Mouse (Mus musculus) left cerebral cortex, adult 2 months (tissue): ENCODE results near the gene Twsg1. TPM values are rescaled to one million over a fixed set of nuclear protein-coding genes. Genes with fewer than 3 reads are reported as not detected.
A peak's percentile ranks its signal among the peaks of the same experiment; 100 is the strongest.

ENCODE experiments used
- DNase-seq, 2 experiments: peaks; one replicate each; pipeline ENCODE4 v3.0.0; 2021 to 2022; ENCODE audit warnings: low spot score in 2 of 2, mixed read lengths in 1 of 2; ENCODE audit errors: extremely low spot score in 1 of 2
- H3K27ac ChIP-seq: fragments of 200-600 bp; 2 replicates; pipeline ENCODE4 v1.8.1; 2022
- H3K4me3 ChIP-seq: fragments of 200-600 bp; 2 replicates; pipeline ENCODE4 v1.8.1; 2022
- CTCF ChIP-seq: fragments of 200-600 bp; IDR thresholded peaks from 2 replicates; pipeline ENCODE4 v1.8.1; 2022; ENCODE audit warnings: antibody characterized with exemption, mild to moderate bottlenecking, moderate library complexity
- intact Hi-C: fragments of 180-260 bp; cut with DNase I; formaldehyde crosslinking; loops from one replicate; pipeline ENCODE4 v1.15.1; 2025
- total RNA-seq, 2 experiments: library from RNA; stranded (reverse); gene quantifications; 2 replicates each; pipeline ENCODE4 v1.2.3; 2021

Gene Twsg1
- total RNA-seq, 2 experiments from 2014 or later: 22.8 to 27.3 TPM

DNA sequence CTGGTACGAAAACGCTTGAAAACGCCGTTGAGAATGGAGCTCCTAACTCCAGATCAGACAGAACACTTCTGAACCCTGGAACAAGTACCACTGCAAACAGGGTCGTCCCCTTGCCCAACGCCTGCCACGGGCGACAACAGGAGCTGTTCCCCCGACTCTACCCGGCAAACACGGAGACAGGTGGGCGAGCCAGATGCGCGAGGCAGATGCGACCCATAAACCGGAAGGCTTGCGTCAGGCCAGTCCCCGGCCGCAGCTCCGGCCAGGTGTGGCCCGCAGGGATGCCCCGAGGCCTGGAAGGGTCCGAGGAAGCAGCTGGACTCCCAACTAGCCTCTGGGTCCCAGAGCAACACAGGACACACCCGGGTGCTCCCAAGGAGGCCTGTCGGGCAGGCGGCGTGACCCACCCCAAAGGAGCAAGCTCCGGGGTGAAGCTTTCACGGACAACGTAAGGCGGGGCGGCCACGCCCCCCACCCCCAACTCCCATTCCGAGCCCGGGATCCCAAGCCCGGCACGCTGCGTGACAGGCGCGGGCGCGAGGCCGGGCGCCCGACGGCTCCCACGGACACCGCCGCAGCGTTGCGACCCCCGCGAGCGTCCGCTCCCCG is 66.9 kb downstream of the Twsg1 start:
- TF ChIP-seq CTCF: no peak
- peak; percentile 37 to 55 for DNase-seq
- peak overlapping the region; percentile 88 for H3K27ac ChIP-seq
- intact Hi-C loops: loop anchor here (2.0 kb wide), 1 partner anchor 67 kb away; the partner anchor contains the start of gene Twsg1
- peak overlapping the region; percentile 91 for H3K4me3 ChIP-seq

DNA sequence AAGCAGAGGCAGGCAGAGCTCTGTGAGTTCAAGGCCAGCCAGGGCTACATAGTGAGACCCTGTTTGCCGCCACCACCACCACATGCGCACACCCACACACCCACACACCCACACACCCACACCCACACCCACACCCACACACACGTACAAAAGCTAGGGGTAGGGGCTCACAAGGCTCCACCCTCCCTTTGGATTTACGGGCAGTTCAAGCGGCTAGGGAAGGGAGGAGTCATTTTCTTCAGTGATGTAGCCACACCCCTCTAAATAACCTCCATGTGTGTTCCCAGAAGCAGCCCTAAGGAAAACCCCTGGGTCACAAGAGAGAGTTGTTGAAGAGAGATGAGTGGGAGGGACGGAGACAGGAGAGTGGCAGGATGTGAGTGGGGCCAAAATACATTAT is 74.0 kb downstream of the Twsg1 start:
- intact Hi-C loops: no loop called here
- H3K4me3 ChIP-seq: no peak overlapping the region
- no peak for DNase-seq

DNA sequence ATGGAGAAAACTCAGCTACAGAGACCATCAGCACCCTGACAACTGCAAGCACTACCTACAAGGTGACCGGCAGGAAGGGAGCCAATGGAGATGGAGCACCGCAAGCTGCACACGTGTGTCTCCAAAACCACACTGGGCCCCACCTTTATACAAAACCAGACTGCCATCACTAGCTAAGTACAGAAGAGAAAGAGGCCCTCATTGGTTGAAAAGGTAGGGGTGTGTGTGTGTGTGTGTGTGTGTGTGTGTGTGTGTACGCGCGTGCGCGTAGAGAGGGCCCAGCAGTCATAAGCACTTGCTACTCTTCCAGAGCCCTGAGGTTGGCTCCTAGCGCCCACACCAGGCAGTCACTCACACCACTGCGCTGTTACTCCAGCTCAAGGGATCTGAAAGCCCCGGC is 77.2 kb downstream of the Twsg1 start:
- Histone ChIP-seq H3K4me3 (no peak overlapping the region), H3K27ac (no peak overlapping the region)
- TF ChIP-seq CTCF: no peak
- DNase-seq: no peak
- intact Hi-C loops: loop anchor here (5.0 kb wide), 1 partner anchor 233 kb away; no protein-coding TSS in a partner anchor

More for the DNA sequence above, 74.0 kb downstream of the Twsg1 start:
- no peak for TF ChIP-seq CTCF
- H3K27ac ChIP-seq: no peak overlapping the region

DNA sequence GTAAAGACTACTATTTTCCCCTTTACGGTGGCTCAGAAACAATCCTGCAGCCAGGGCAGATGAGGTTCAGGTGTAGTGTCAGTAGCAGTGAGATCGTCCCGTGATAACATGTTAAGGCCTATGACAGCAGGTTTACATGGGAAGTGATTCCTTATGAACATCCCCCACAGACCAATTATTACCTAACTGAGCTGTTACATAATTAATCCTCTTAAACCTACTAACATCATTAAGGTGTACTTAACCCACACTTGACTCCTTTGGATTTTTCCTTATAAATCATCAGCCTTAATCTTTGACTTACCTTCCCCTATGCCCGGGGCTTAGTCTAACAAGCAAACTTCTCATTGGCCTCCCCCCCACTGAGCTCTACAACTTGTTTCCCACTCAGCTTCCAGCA is 77.9 kb downstream of the Twsg1 start:
- intact Hi-C loops: loop anchor here (5.0 kb wide), 1 partner anchor 234 kb away; no protein-coding TSS in a partner anchor
- Histone ChIP-seq H3K4me3 (no peak overlapping the region), H3K27ac (0 out of 2 replicates have a peak overlapping the region, but pooled peaks have one; percentile 8)
- TF ChIP-seq CTCF: no peak
- DNase-seq: no peak

DNA sequence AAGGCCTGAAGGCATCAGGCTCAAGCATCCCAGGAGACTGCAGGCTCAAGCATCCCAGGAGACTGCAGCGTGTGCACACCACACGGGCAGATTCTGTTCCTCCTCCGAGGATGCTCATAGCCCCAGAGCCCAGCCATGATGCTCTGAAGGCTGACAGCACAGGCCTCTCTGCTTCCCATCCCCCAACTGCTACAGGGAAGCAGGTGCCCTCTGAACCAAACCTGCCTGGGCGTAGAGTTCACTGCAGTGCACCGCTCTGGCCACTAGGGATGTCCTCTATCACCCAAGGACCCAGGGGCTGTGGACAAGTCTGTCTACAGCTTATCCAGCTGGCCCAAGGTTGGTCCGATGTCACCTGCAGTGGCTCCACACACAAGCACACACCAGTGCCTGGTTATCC is 78.4 kb downstream of the Twsg1 start:
- Histone ChIP-seq H3K4me3 (no peak overlapping the region), H3K27ac (peak overlapping the region; percentile 8; the same call in 1 of the 2 replicates)
- TF ChIP-seq CTCF: peak; percentile 53
- intact Hi-C loops: loop anchor here (5.0 kb wide), 1 partner anchor 235 kb away; no protein-coding TSS in a partner anchor
- no peak for DNase-seq

DNA sequence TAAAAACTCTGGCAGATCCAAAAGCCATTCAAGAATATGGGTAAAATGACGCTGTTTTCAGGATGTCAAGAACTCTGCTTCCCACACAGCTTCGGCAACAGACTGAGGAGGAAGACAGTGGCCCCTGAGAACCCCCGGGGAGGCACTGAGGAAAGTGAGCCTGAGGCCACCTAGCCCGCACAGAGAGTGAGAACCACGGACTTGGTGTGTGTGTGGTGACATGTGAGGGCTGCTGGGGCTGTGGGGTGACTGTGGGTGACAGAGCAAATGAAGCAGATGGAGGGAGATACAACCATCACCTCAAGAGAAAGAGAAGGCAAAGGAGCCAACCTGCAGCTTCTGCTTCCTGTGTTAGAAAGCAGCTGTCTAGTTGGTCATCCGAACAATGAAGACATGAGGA is 79.0 kb downstream of the Twsg1 start:
- peak overlapping the region; percentile 34 for H3K27ac ChIP-seq
- intact Hi-C loops: loop anchor here (5.0 kb wide), 1 partner anchor 235 kb away; no protein-coding TSS in a partner anchor

More for the DNA sequence above, 79.0 kb downstream of the Twsg1 start:
- no peak for DNase-seq
- H3K4me3 ChIP-seq: no peak overlapping the region
- TF ChIP-seq CTCF: no peak

Other genes with a start within 250 kb of the Twsg1 start
- gene Rab31, start 178.5 kb downstream of the Twsg1 start, total RNA-seq: 10 to 100 TPM; 53.6 to 54.7 TPM
- 10 to 100 TPM; 46.5 to 52.5 TPM for gene Ppp4r1, start 168.7 kb downstream of the Twsg1 start, total RNA-seq
- gene Ralbp1, start 65.4 kb downstream of the Twsg1 start, total RNA-seq: 10 to 100 TPM; 69.3 to 69.6 TPM
- gene Ankrd12, start 125.9 kb upstream of the Twsg1 start, total RNA-seq: 100 to 1,000 TPM; 276 to 279 TPM
- 100 to 1,000 TPM; 219 to 240 TPM for gene Ndufv2, start 150.3 kb upstream of the Twsg1 start, total RNA-seq
- 10 to 100 TPM; 39.2 to 46.2 TPM for gene Washc1, start 160.3 kb upstream of the Twsg1 start, total RNA-seq
- gene Ddx11, start 172.3 kb upstream of the Twsg1 start, total RNA-seq: 1 to 10 TPM in 1 of 2 experiments, under 1 TPM in 1; 0.68 to 1.6 TPM